Mouse (Mus musculus) heart, embryonic 10.5 days (tissue): Measurements from ENCODE around the gene Fgfr2. TPM values are rescaled to one million over a fixed set of nuclear protein-coding genes. Genes with fewer than 3 reads are reported as not detected.

ENCODE experiments used
- DNase-seq: peaks from one replicate; pipeline ENCODE4 v3.0.0-alpha.2; 2017; ENCODE audit warnings: low spot score
- H3K27ac ChIP-seq: fragments of 300-500 bp; sonication (generic); 2 replicates; pipeline ENCODE4 v1.5.1; 2016; ENCODE audit warnings: mild to moderate bottlenecking
- H3K27me3 ChIP-seq: fragments of 300-500 bp; sonication (generic); 2 replicates; pipeline ENCODE4 v1.6.1; 2016; ENCODE audit warnings: mild to moderate bottlenecking; ENCODE audit not compliant: poor library complexity, insufficient read depth, severe bottlenecking
- H3K36me3 ChIP-seq: fragments of 300-500 bp; sonication (generic); 2 replicates; pipeline ENCODE4 v1.6.1; 2016; ENCODE audit warnings: mild to moderate bottlenecking, moderate library complexity
- H3K4me1 ChIP-seq: fragments of 300-500 bp; sonication (generic); 2 replicates; pipeline ENCODE4 v1.6.1; 2016; ENCODE audit warnings: mild to moderate bottlenecking
- H3K4me3 ChIP-seq: fragments of 300-500 bp; sonication (generic); 2 replicates; pipeline ENCODE4 v1.5.1; 2016; ENCODE audit warnings: mild to moderate bottlenecking, moderate library complexity
- H3K9me3 ChIP-seq: fragments of 300-500 bp; sonication (generic); 2 replicates; pipeline ENCODE4 v1.6.1; 2016; ENCODE audit warnings: mild to moderate bottlenecking, moderate library complexity
- WGBS: fragments of 180-500 bp; shearing (Covaris S2); methylation state at CpG from one replicate; pipeline ENCODE4 v1.1.7; 2016; 5-methylcytosine and 5-hydroxymethylcytosine counted together
- polyA plus RNA-seq: library from polyadenylated mRNA; unstranded; fragments of >200 nt; fragmentation: Nextera tagmentation; extraction: Ambion mirVana; gene quantifications from 2 replicates; pipeline ENCODE4 v1.2.1, GENCODE M21; 2016

The Fgfr2 gene
- polyA plus RNA-seq, 1 experiment from 2014 or later = 46.6 TPM

DNA sequence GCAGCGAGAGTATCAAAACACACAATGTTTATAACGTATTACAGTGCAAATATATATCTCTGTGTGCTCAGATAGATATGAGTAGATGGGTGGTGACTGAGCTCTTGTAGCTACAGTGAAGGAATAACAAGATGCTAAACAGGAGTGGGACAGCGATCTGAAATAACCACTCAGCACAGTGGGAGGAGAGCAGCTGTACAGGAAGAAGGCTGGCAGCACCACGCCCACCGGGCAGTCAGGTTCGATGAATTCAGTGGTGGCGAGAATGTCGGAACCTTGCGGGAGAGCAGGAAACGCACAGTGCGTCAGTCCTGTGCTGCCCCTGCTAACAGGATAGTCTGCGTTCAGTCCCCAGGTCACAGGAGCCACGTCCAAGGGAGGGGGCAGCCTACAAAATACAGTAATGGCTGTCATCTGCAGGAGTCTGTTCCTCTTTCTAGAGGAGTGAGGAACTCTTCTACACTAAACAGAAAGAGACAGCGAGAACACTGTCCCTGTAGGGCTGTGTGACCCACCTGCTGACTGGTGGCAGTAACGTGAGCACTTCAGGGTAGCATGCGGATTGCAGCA, 2219.6 kb downstream of the Fgfr2 start:
- Histone ChIP-seq H3K27ac (no peak overlapping the region), H3K9me3 (no peaks in the 10 kb centered on the region), H3K4me1 (no peaks in the 10 kb centered on the region), H3K27me3 (no peaks in the 10 kb centered on the region), H3K4me3 (no peak overlapping the region), H3K36me3 (peaks cover 53% of the 10 kb centered on the region)
- DNase-seq = no peak
- WGBS = 82% methylated on average over 16 of the region's 16 CpGs

- H3K4me1 ChIP-seq = no peaks in the 10 kb centered on the region
- DNase-seq = no peak
- H3K4me3 ChIP-seq = no peak overlapping the region
- 84% methylated on average over 1 of the region's 1 CpGs for WGBS
- H3K9me3 ChIP-seq = no peaks in the 10 kb centered on the region
- H3K36me3 ChIP-seq = peaks cover 53% of the 10 kb centered on the region
- H3K27me3 ChIP-seq = no peaks in the 10 kb centered on the region
- H3K27ac ChIP-seq = no peak overlapping the region
These were observed 2220.2 kb downstream of the Fgfr2 start for GRCm38 (mm10) chr7:130902929-130903328.

GRCm38 (mm10) chr7:130900233-130900848, 2222.8 kb downstream of the Fgfr2 start:
- no peak for DNase-seq
- 92% methylated on average over 5 of the region's 5 CpGs for WGBS
- H3K27ac ChIP-seq = no peak overlapping the region
- H3K9me3 ChIP-seq = no peaks in the 10 kb centered on the region
- H3K27me3 ChIP-seq = no peaks in the 10 kb centered on the region
- no peaks in the 10 kb centered on the region for H3K4me1 ChIP-seq
- H3K36me3 ChIP-seq = peaks cover 63% of the 10 kb centered on the region
- no peak overlapping the region for H3K4me3 ChIP-seq

- Histone ChIP-seq H3K36me3 (peaks cover 43% of the 10 kb centered on the region), H3K27me3 (no peaks in the 10 kb centered on the region), H3K4me3 (no peak overlapping the region), H3K4me1 (no peaks in the 10 kb centered on the region), H3K9me3 (no peaks in the 10 kb centered on the region), H3K27ac (no peak overlapping the region)
- WGBS = 78% methylated on average over 4 of the region's 4 CpGs
- no peak for DNase-seq
These were observed 2224.8 kb downstream of the Fgfr2 start for GRCm38 (mm10) chr7:130898373-130898772.

GRCm38 (mm10) chr7:130897201-130897600, 2225.9 kb downstream of the Fgfr2 start:
- Histone ChIP-seq H3K36me3 (peaks cover 44% of the 10 kb centered on the region), H3K27ac (no peak overlapping the region), H3K27me3 (no peaks in the 10 kb centered on the region), H3K4me1 (no peaks in the 10 kb centered on the region), H3K9me3 (no peaks in the 10 kb centered on the region), H3K4me3 (no peak overlapping the region)
- no peak for DNase-seq
- WGBS = 91% methylated on average over 10 of the region's 10 CpGs

DNA sequence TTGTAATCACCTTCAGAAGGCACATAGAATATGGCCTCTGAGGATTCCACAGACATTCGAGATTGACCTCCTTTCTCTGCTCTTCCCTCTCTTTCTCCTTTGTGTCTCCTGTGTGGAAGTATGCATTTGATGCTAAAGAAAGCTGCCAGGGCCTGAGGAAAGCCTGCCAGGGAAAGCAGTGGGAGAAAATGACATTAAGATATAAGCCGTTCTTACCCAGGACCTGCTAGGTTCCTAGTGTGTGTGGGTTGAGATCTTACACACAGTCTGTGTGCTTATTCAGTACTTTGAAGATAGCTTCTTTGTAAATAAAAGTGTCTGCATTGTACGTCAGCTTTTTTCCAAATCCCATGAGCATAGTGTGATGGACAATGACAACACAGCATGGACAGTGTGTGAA, 2227.1 kb downstream of the Fgfr2 start:
- no peaks in the 10 kb centered on the region for H3K27me3 ChIP-seq
- no peak overlapping the region for H3K27ac ChIP-seq
- no peak overlapping the region for H3K4me3 ChIP-seq
- WGBS = 83% methylated on average over 3 of the region's 3 CpGs
- H3K4me1 ChIP-seq = peaks cover under 1% of the 10 kb centered on the region
- H3K9me3 ChIP-seq = no peaks in the 10 kb centered on the region
- DNase-seq = no peak
- peaks cover 42% of the 10 kb centered on the region for H3K36me3 ChIP-seq

- H3K9me3 ChIP-seq = no peaks in the 10 kb centered on the region
- H3K27me3 ChIP-seq = no peaks in the 10 kb centered on the region
- H3K4me3 ChIP-seq = no peak overlapping the region
- 89% methylated on average over 2 of the region's 2 CpGs for WGBS
- H3K27ac ChIP-seq = no peak overlapping the region
- no peak for DNase-seq
- peaks cover 38% of the 10 kb centered on the region for H3K36me3 ChIP-seq
- H3K4me1 ChIP-seq = peaks cover 6% of the 10 kb centered on the region
These were observed 2227.6 kb downstream of the Fgfr2 start for GRCm38 (mm10) chr7:130895618-130895945.

- H3K36me3 ChIP-seq = peaks cover 35% of the 10 kb centered on the region
- DNase-seq = no peak
- 82% methylated on average over 9 of the region's 9 CpGs for WGBS
These were observed 2228.1 kb downstream of the Fgfr2 start for GRCm38 (mm10) chr7:130894931-130895617.

GRCm38 (mm10) chr7:130892973-130893372, 2230.2 kb downstream of the Fgfr2 start:
- Histone ChIP-seq H3K27ac (no peak overlapping the region), H3K27me3 (no peaks in the 10 kb centered on the region), H3K9me3 (no peaks in the 10 kb centered on the region), H3K36me3 (peaks cover 25% of the 10 kb centered on the region), H3K4me3 (no peak overlapping the region), H3K4me1 (peaks cover 13% of the 10 kb centered on the region)
- WGBS = 83% methylated on average over 6 of the region's 6 CpGs
- DNase-seq = no peak

More at GRCm38 (mm10) chr7:130894931-130895617, 2228.1 kb downstream of the Fgfr2 start:
- Histone ChIP-seq H3K9me3 (no peaks in the 10 kb centered on the region), H3K27ac (no peak overlapping the region), H3K27me3 (no peaks in the 10 kb centered on the region), H3K4me3 (no peak overlapping the region), H3K4me1 (peaks cover 6% of the 10 kb centered on the region)

- WGBS = 5% methylated on average over 2 of the region's 2 CpGs
- Histone ChIP-seq H3K36me3 (peaks cover 23% of the 10 kb centered on the region), H3K27me3 (no peaks in the 10 kb centered on the region), H3K9me3 (no peaks in the 10 kb centered on the region), H3K4me3 (no peak overlapping the region), H3K27ac (no peak overlapping the region), H3K4me1 (peaks cover 22% of the 10 kb centered on the region)
- no peak for DNase-seq
These were observed 2232.3 kb downstream of the Fgfr2 start for GRCm38 (mm10) chr7:130890871-130891270.

GRCm38 (mm10) chr7:130887946-130888345, 2235.2 kb downstream of the Fgfr2 start:
- DNase-seq = no peak
- H3K9me3 ChIP-seq = no peaks in the 10 kb centered on the region
- no peaks in the 10 kb centered on the region for H3K27me3 ChIP-seq
- WGBS = 14% methylated on average over 3 of the region's 3 CpGs
- peaks cover 23% of the 10 kb centered on the region for H3K4me1 ChIP-seq
- H3K27ac ChIP-seq = peak overlapping the region; percentile 81
- H3K36me3 ChIP-seq = peaks cover 33% of the 10 kb centered on the region
- peak overlapping the region; percentile 13; the same call in 1 of the 2 replicates for H3K4me3 ChIP-seq

DNA sequence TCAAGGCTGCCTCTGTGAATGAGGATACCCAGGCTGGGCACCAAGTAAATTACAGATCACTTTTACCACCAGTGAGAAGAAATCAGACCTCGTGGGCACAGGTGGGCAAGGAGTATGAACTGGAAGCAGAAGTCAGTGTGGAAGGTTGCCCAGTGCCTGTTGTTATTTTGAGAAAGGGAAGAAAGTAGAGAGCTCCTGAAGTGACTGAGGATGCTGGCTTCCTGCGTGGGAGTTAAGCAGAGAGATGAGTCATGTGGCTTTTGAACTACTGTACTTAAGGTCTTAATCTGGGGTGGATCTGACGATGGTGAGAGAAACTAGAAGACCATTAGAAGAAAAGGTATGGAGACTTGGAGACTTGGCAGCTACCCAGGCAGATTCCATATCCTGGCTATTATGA, 2236.9 kb downstream of the Fgfr2 start:
- Histone ChIP-seq H3K4me1 (peaks cover 23% of the 10 kb centered on the region), H3K27me3 (no peaks in the 10 kb centered on the region), H3K4me3 (no peak overlapping the region), H3K9me3 (no peaks in the 10 kb centered on the region), H3K27ac (no peak overlapping the region), H3K36me3 (peaks cover 20% of the 10 kb centered on the region; the same call in 1 of the 2 replicates)
- WGBS = 66% methylated on average over 3 of the region's 3 CpGs
- no peak for DNase-seq

- no peak overlapping the region for H3K4me3 ChIP-seq
- 88% methylated on average over 2 of the region's 2 CpGs for WGBS
- no peaks in the 10 kb centered on the region for H3K27me3 ChIP-seq
- no peak for DNase-seq
- no peak overlapping the region for H3K27ac ChIP-seq
- H3K36me3 ChIP-seq = peaks cover 29% of the 10 kb centered on the region
- H3K4me1 ChIP-seq = peaks cover 17% of the 10 kb centered on the region
- H3K9me3 ChIP-seq = no peaks in the 10 kb centered on the region
These were observed 2239.0 kb downstream of the Fgfr2 start for GRCm38 (mm10) chr7:130884161-130884560.
